In genomic region chr7:17027588-17028343, GRCm38 (mm10) we compare ENCODE assay signal across 8 mouse cellular contexts. TPM values are rescaled to one million over a fixed set of nuclear protein-coding genes. Genes with fewer than 3 reads are reported as not detected.
A peak's percentile ranks its signal among the peaks of the same experiment; 100 is the strongest.
DNase-seq lines count a peak whose midpoint lies in the region; ATAC-seq and TF ChIP-seq lines count a peak whose summit lies in the region.

Ppp5c (minus strand) TSS chr7:17027924.

- peaks cover 34% of the 10 kb centered on the region; the same call in 1 of the 2 replicates for H3K79me2 ChIP-seq in liver, adult 2 months (ENCODE audit: control insufficient read depth, insufficient read depth, low read length)
- peaks cover 32% of the 10 kb centered on the region for H3K79me2 ChIP-seq in myocyte (ENCODE audit: control insufficient read depth, insufficient read depth)

- H3K27me3 ChIP-seq in heart, embryonic 11.5 days (ENCODE audit: control insufficient read depth, insufficient read depth, low read length): no peaks in the 10 kb centered on the region
- no peaks in the 10 kb centered on the region for H3K27me3 ChIP-seq in kidney, embryonic 16.5 days (ENCODE audit: insufficient read depth, low read length)
- H3K27me3 ChIP-seq in liver, adult 2 months (ENCODE audit: control insufficient read depth, insufficient read depth, low read length): no peaks in the 10 kb centered on the region
- no peaks in the 10 kb centered on the region for H3K27me3 ChIP-seq in myocyte (ENCODE audit: control insufficient read depth, insufficient read depth, insufficient read length)
- no peaks in the 10 kb centered on the region for H3K27me3 ChIP-seq in splenic B cell, adult 2 months (ENCODE audit: control insufficient read depth, insufficient read depth, low read length, poor library complexity, severe bottlenecking)

- under 1% methylated on average over 56 of the region's 58 CpGs for WGBS in heart, embryonic 11.5 days (ENCODE audit: insufficient replicate concordance)
- WGBS in kidney, embryonic 16.5 days: under 1% methylated on average over 55 of the region's 58 CpGs
- WGBS in liver, adult 2 months: under 1% methylated on average over 58 of the region's 58 CpGs

- peak; percentile 74 to 79 for DNase-seq in B cell, adult 2 months
- peak; percentile 94 for DNase-seq in brain, adult 2 months (ENCODE audit: low read depth, low spot score)
- peak; percentile 91 for DNase-seq in liver, adult 2 months (ENCODE audit: extremely low read depth, low read depth, low spot score)
- DNase-seq in splenic B cell, adult 2 months (ENCODE audit: low read depth, low spot score): peak; percentile 85

- H3K9me3 ChIP-seq in heart, embryonic 11.5 days (replicated peaks; ENCODE audit: control insufficient read depth, low read length): no peaks in the 10 kb centered on the region
- H3K9me3 ChIP-seq in kidney, embryonic 16.5 days (ENCODE audit: low read length): no peaks in the 10 kb centered on the region

- 0 out of 2 replicates have a peak, but pooled peaks have one; percentile 36 for TF ChIP-seq POLR2A in liver, adult 2 months (IDR thresholded peaks at IDR 0.05; ENCODE audit: extremely low read depth, insufficient read depth, low read length)
- TF ChIP-seq POLR2A in myocyte (IDR thresholded peaks at IDR 0.05; ENCODE audit: insufficient read length, low read depth): peak; percentile 78

- peaks cover 4% of the 10 kb centered on the region; the same call in 1 of the 2 replicates for H3K36me3 ChIP-seq in heart, embryonic 11.5 days (ENCODE audit: control insufficient read depth, insufficient read depth, low read length)
- H3K36me3 ChIP-seq in kidney, embryonic 16.5 days (ENCODE audit: insufficient read depth, low read length): peaks cover 3% of the 10 kb centered on the region; the same call in 1 of the 2 replicates
- no peaks in the 10 kb centered on the region for H3K36me3 ChIP-seq in liver, adult 2 months (ENCODE audit: control insufficient read depth, insufficient read depth, low read length)
- no peaks in the 10 kb centered on the region for H3K36me3 ChIP-seq in myocyte (ENCODE audit: control insufficient read depth, insufficient read depth)
- H3K36me3 ChIP-seq in splenic B cell, adult 2 months (ENCODE audit: control insufficient read depth, insufficient read depth, low read length, poor library complexity, severe bottlenecking): no peaks in the 10 kb centered on the region

- peak; percentile 67 for ATAC-seq in erythroblast, adult 5-6 weeks (replicated peaks; ENCODE audit: low FRiP score, poor library complexity, severe bottlenecking)
- ATAC-seq in heart, embryonic 11.5 days (replicated peaks; ENCODE audit: insufficient number of reproducible peaks, low FRiP score, low TSS enrichment): peak; percentile 82
- peak; percentile 88 for ATAC-seq in kidney, embryonic 16.5 days (ENCODE audit: low FRiP score, low TSS enrichment)

- no peak for TF ChIP-seq CTCF in liver, adult 2 months (IDR thresholded peaks at IDR 0.05; ENCODE audit: low read depth, low read length)

- peak within 1 kb of the TSS; percentile 82 for H3ac ChIP-seq in myocyte (ENCODE audit: control insufficient read depth, insufficient read length)

- H3K4me3 ChIP-seq in heart, embryonic 11.5 days (ENCODE audit: low read depth, low read length): peak within 1 kb of the TSS; percentile 88
- H3K4me3 ChIP-seq in kidney, embryonic 16.5 days (ENCODE audit: low read length): peak within 1 kb of the TSS; percentile 90
- peak within 1 kb of the TSS; percentile 80 for H3K4me3 ChIP-seq in liver, adult 2 months (ENCODE audit: insufficient read depth, low read depth, low read length)
- H3K4me3 ChIP-seq in myocyte: peak within 1 kb of the TSS; percentile 82

- H3K4me2 ChIP-seq in heart, embryonic 11.5 days: peak within 1 kb of the TSS; percentile 77
- H3K4me2 ChIP-seq in kidney, embryonic 16.5 days (replicated peaks; ENCODE audit: low read depth, low read length): peak within 1 kb of the TSS; percentile 55
- H3K4me2 ChIP-seq in myocyte (ENCODE audit: low read depth): peak within 1 kb of the TSS; percentile 97

- peaks cover 43% of the 10 kb centered on the region for H3K4me1 ChIP-seq in heart, embryonic 11.5 days (ENCODE audit: control insufficient read depth, insufficient read depth, low read length)
- peaks cover 37% of the 10 kb centered on the region for H3K4me1 ChIP-seq in kidney, embryonic 16.5 days (ENCODE audit: insufficient read depth, low read length)
- peaks cover 29% of the 10 kb centered on the region for H3K4me1 ChIP-seq in liver, adult 2 months (ENCODE audit: control insufficient read depth, insufficient read depth, low read length)

- H3K9ac ChIP-seq in heart, embryonic 11.5 days (ENCODE audit: low read depth, low read length): peak within 1 kb of the TSS; percentile 82
- peak within 1 kb of the TSS; percentile 83 for H3K9ac ChIP-seq in kidney, embryonic 16.5 days (replicated peaks; ENCODE audit: low read length)
- H3K9ac ChIP-seq in liver, adult 2 months (ENCODE audit: low read depth, low read length): peak within 1 kb of the TSS; percentile 89

- peak within 1 kb of the TSS; percentile 65 for H3K27ac ChIP-seq in heart, embryonic 11.5 days (ENCODE audit: low read depth, low read length)
- H3K27ac ChIP-seq in kidney, embryonic 16.5 days (ENCODE audit: low read length): peak within 1 kb of the TSS; percentile 90
- H3K27ac ChIP-seq in liver, adult 2 months (replicated peaks; ENCODE audit: insufficient read depth, low read depth, low read length): peak within 1 kb of the TSS; percentile 97

TF ChIP-seq in myocyte, 11 proteins besides CTCF, POLR2A, EP300 and RAD21:
- TF ChIP-seq SRF (IDR thresholded peaks at IDR 0.05; ENCODE audit: control insufficient read depth, insufficient read length, low read depth): no peak
- peak in 1 of 3 experiments; percentile 20 for TF ChIP-seq MYOG (IDR thresholded peaks at IDR 0.05; ENCODE audit: control insufficient read depth in 1 of 3, insufficient read depth in 1 of 3, insufficient read length in 2 of 3, low read depth in 2 of 3)
- peak; percentile 69 for TF ChIP-seq POLR2AphosphoS2 (IDR thresholded peaks at IDR 0.05; ENCODE audit: insufficient read length, low read depth)
- peak in 1 of 3 experiments; percentile 12 for TF ChIP-seq MYOD1 (IDR thresholded peaks at IDR 0.05; ENCODE audit: control insufficient read depth in 1 of 3, insufficient read length in 2 of 3, low read depth in 2 of 3)
- no peak for TF ChIP-seq REST (IDR thresholded peaks at IDR 0.05; ENCODE audit: insufficient read depth, insufficient read length)

RNA-seq across cellular contexts. Expression of gene Ppp5c, which starts in this region (rescaled TPM):
- total RNA-seq in erythroblast, adult 5-6 weeks (2015; ENCODE audit: low replicate concordance): 14.0 and 21.3 TPM in 2 replicates
- total RNA-seq in erythroblast, adult 5-6 weeks (2017; ENCODE audit: low replicate concordance): 10.6 and 18.9 TPM in 2 replicates
- polyA plus RNA-seq in heart, embryonic 11.5 days (2014; fragmentation: Nextera tagmentation; extraction: Ambion mirVana): 87.0 and 95.3 TPM in 2 replicates
- polyA plus RNA-seq in kidney, embryonic 16.5 days (2015; fragmentation: Nextera tagmentation; extraction: Ambion mirVana): 122 and 125 TPM in 2 replicates
- total RNA-seq in liver, adult 2 months (2014; rRNA removed): 24.2 and 39.9 TPM in 2 replicates
- polyA plus RNA-seq in liver, adult 2 months (2012; rRNA removed): 93.2 and 112 TPM in 2 replicates
- polyA plus RNA-seq in myocyte (2012; fragmentation: generic; extraction: Trizol): 126 TPM

Comparison
In these comparisons a context has a peak if more than half of its experiments do, and no peak if none do; other contexts are left out.
1. Peak in every context shown above with its lines: DNase-seq, ATAC-seq, H3K4me3 ChIP-seq and H3K27ac ChIP-seq.